Mouse (Mus musculus) ovary, postnatal 14 days (tissue): ENCODE measurements around the gene Lce1e.
"Not testable (repeated sequence)": the region's sequence is repeated elsewhere in the genome, so short reads cannot be mapped to it uniquely, and the experiment has no call there.

ENCODE experiments used
- DNase-seq: peaks from one replicate; pipeline ENCODE4 v3.0.0; 2022; ENCODE audit warnings: low spot score

Gene Lce1e

GRCm38 (mm10) chr3:92708974-92709373 is at the start of gene Lce1e:
Gene Lce1e, minus strand, starts transcription at chr3:92709074.
- no peak for DNase-seq

GRCm38 (mm10) chr3:92753197-92753596 is 44.3 kb upstream of the Lce1e start:
- DNase-seq = no peak

- DNase-seq = no peak
Measured at GRCm38 (mm10) chr3:92752238-92752637, 43.4 kb upstream of the Lce1e start, which contains the start of gene Lce1g. Gene Lce1g, minus strand, starts transcription at chr3:92752338.

- no peak for DNase-seq
Measured at GRCm38 (mm10) chr3:92738996-92739395, 30.1 kb upstream of the Lce1e start, which contains the start of gene Gm38119. Gene Gm38119, minus strand, starts transcription at chr3:92739096.

GRCm38 (mm10) chr3:92722631-92723030 is 13.8 kb upstream of the Lce1e start:
- no peak for DNase-seq

GRCm38 (mm10) chr3:92720250-92720649 is 11.4 kb upstream of the Lce1e start, which contains the start of gene Lce1f:
Gene Lce1f, minus strand, starts transcription at chr3:92720350.
- DNase-seq = no peak

GRCm38 (mm10) chr3:92715122-92715521 is 6.2 kb upstream of the Lce1e start:
- no peak for DNase-seq

- no peak for DNase-seq
Measured at GRCm38 (mm10) chr3:92694613-92695012, 14.3 kb downstream of the Lce1e start.

- DNase-seq = no peak
Measured at GRCm38 (mm10) chr3:92691688-92692087, 17.2 kb downstream of the Lce1e start.

- DNase-seq = not testable (repeated sequence)
Measured at GRCm38 (mm10) chr3:92689154-92689553, 19.7 kb downstream of the Lce1e start.

GRCm38 (mm10) chr3:92687110-92687509 is 21.8 kb downstream of the Lce1e start, which contains the start of gene Lce1d:
Gene Lce1d, minus strand, starts transcription at chr3:92687210.
- DNase-seq = no peak

GRCm38 (mm10) chr3:92678947-92679346 is 29.9 kb downstream of the Lce1e start, which contains the start of gene Lce1c:
Gene Lce1c, plus strand, starts transcription at chr3:92679247.
- DNase-seq = no peak

- DNase-seq = no peak
Measured at GRCm38 (mm10) chr3:92670215-92670614, 38.7 kb downstream of the Lce1e start, which contains the start of gene Lce1a2. Gene Lce1a2, minus strand, starts transcription at chr3:92670315.
